Mouse (Mus musculus): ENCODE data around the gene Tars.

DNA sequence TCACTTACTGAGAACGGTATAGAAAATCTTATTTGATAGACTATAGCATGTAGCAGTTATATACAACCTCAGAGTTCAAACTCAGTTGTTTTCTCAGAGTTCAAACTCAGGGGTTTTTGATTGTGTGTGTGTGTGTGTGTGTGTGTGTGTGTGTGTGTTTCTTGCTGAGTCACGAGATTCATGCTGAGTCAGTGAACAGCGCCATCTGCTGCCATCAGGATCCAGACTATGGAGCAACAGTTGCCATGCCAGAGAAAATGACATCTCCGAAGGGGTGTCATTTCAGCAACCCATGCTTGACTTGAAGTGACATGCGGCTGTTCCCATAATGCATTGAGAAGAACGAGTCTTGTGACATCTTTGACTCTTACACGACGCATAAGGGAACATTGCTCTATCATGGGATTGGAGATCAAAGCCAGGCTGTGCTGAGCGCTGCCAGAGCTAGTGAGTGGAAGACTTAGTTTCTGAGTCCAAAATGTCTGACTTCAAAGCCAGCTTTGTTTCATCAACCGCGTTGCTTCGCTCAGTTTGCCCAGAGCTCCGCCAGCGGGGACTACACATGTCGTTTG, 37.3 kb upstream of the Tars start:
- TF ChIP-seq CTCF (conservative IDR thresholded peaks at IDR 0.05; ENCODE audit: low read length) (no peak), NANOG (IDR thresholded peaks at IDR 0.05; ENCODE audit: borderline replicate concordance, low read length) (no peak), POU5F1 (IDR thresholded peaks at IDR 0.05; ENCODE audit: borderline replicate concordance, low read length) (no peak)
